Mouse (Mus musculus) urinary bladder, postnatal 36 days (tissue): ENCODE results near the gene Tmem125.
A peak's percentile ranks its signal among the peaks of the same experiment; 100 is the strongest.
"Not testable (repeated sequence)": the region's sequence is repeated elsewhere in the genome, so short reads cannot be mapped to it uniquely, and the experiment has no call there.

Source experiments
- DNase-seq, 2 experiments: peaks; one replicate each; pipeline ENCODE4 v3.0.0; 2022; ENCODE audit warnings: low spot score in 2 of 2, mixed read lengths in 1 of 2

Tmem125 gene

DNA sequence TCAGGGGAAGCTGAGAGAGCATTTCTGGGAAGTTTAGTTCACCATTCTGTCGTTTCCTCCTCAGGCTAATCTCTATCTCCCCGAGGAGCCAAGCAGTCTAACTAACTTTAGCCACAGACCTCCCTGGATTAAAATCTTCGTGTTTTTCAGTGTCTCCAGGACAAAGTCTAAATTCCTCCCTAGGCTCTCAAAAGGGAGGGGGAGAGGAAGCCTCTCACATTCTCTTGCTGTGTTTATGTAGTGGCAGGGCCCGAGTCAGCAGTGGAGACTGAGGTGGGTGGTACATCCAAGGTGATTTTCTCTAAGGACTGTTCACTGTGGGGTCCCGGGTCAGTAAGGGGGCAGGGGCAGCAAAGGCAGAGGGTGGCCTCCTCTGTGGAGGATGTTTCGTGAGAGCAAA is 6.0 kb downstream of the Tmem125 start:
- DNase-seq = no peak

DNA sequence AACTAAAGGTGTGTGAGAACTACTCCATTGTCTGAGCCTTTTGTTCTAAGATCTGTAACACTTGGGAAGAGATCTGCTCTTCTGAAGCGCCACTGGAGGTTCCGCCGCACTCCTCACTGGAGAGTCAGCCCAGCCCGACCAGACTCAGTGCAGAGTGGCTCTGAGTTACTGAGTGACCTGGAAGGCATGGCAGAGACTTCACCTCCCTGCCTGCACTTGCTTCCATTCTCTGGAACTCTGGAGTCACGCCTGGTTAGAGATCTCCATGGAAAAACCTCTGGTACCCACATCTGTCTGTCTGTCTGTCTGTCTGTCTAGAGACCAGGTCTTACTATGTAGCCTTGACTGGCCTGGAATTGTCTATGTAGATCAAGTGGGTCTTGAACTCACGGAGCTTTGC is 8.2 kb downstream of the Tmem125 start:
- no peak for DNase-seq

DNA sequence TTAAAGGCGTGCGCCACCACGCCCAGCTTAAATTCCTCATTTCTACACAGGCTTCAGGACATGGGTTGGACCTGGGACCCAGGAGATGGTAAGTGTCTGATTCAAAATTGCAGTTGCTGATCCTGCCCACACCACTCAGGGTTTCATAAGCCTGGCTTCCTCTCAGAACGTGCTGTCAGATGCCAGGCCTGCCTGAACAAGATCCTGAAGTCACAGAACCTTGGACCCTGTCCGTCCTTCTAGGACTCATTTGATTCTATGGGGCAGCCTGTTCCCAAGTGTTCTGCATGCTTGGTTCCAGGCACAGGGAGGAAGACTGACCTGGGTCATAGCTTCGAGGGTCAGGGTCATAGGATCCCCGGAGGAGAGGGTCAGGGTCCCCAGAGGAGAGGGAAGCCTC is 10.2 kb downstream of the Tmem125 start:
- DNase-seq = no peak

DNA sequence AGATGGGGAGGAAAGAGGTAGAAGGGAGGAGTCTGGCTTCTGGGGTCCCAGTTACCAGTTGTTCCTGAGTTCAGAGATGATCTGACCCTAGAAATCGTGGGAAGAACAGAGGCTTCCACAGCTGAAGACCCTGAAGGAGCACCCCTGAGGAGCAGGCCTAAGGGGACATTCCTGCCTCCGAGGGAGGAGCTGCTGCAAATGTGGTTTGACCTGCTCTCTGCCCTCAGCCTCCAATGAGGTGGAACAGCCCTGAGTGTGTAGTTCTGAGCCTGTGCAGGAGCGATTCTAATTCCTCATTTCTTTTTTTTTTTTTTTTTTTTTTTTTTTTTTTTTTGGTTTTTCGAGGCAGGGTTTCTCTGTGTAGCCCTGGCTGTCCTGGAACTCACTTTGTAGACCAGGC is 10.7 kb downstream of the Tmem125 start:
- DNase-seq = no peak

DNA sequence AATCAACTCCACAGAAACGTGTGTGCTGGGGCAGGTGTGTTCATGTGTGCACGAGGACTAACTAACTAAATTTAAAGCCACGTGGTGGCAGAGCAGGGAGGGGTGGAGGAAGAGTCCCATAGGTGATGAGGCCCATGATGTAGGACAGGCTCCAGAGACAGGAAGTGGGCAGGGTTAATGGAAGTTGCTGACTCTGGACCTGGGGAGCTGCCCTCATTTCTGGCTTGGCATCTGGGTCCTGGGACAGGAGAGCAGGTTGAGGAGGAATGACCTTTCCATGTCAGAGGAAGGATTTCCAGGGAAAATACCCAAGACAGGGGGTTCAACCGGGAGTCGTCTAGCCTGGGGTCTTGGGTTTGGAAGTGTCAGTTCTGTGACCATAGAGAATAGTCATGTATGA is 11.2 kb downstream of the Tmem125 start:
- no peak for DNase-seq

DNA sequence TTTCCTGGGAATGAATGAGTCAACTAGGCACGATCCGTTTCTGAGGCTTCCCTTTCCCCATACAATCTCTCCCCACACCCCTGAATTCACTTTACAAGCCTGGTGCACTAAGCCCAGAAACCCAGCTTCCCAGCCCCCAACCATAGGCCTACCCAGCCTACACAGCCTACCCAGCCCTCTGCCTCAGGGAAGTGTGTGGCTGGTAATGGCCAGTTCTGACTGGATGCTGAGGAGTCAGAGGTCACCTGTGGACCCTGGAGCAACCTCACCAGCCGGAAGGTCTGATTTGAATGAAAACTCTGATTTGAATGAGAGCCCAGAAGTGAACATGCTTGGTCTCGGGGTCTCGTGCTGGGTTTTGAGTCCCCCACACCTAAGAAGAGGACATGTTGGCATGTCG is 16.1 kb downstream of the Tmem125 start:
- no peak for DNase-seq

DNA sequence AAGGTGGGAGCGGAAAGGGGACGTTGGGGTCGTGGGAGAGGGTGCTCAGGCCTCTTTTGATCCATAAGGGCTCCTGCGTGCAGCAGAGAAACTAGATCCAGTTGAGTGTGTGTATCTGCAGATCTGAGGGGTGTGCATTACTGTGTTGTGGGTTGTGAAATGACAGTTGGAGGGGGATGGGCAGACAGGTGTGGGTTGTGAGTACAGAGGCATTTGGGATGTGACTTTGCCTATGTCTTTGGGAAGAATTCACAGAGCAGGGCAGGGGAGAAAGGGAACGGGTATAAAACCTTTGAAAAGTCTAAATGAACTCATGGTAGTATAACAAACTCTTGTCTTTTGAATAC is 16.5 kb downstream of the Tmem125 start:
- DNase-seq = no peak

DNA sequence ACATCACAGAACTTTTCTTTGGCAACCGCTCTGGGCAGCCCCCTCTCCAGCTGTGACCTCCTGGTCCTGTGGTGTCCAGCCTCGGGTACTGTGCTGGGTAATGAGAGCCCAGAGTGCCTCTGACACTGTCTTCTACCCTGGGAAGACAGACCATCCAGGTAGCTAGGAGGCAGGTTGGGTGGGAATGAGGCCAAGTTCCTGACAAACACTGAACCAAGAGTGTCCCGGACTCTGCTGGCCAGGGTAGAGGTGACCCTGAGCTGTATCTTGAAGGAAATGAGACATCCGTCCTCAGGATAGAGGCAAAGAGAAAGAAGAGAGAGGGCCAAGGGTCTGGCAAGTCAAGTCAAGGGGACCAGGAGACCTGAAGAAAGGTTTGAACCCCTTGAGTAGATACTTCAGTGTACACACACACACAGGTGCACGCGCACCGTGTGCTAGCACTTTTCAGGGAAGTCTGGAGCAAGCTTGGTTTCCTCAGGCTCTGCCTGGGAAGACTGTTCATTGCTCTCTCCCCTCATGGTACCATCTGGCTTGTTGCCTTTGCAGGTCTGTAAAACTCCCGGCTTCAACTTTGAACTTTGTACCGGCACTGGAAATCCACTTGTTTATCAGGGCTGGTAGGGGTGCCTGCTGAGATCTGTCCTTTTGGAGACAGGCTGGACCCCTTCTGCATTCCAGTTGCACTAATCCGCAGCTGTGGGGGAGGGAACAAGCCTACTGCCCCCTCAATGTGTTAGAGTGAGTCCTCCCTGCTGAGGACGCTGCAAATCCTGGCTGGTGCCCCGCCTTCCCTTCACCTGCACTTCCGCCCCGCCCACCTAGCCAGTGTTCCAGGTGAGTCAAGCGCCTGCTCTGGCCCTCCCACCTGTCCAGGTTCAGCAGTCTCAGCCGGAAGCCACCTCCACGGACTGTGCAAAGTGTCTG is 17.2 kb downstream of the Tmem125 start, which contains the start of gene 2610528J11Rik:
Gene 2610528J11Rik, plus strand, starts transcription at position 592 of the 927 bp plus-strand sequence.
- DNase-seq = peak; percentile 58 to 74

DNA sequence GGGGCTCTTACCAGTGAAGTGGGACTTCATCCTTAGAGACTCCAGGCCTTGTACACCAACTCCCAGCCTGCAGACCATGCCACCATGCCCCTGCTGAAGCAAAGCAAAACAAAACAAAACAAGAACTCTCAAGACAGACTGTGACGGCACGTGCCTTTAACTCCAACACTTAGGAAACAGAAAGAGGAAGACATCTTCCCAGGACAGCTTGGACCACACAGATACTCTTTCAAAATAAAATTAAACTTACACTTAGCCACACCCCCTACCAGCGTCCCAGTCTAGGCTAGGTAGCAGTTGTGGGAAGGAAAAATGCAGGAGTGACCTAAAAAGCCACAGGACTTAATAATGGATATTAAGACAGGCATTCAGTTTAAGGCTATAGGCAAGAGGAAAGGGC is 18.1 kb downstream of the Tmem125 start:
- no peak for DNase-seq

DNA sequence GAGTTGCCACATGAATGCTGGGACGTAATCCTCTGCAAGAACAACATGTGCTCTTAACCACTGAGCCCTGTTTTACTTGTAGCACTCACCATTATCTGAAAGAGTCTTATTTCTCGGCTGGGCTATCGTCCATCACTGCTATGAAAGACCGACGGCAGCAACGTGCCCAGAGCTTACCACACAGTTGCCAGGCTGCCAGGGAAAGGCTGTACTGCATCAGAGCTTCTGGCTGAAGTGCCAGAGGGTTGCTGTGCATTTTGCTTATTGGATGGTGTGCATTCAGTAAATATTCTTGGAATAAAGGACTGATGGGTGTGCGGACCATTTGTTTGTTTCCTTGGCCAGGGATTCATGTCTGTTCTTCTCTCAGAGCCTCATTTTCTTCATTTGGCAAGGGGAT is 19.9 kb downstream of the Tmem125 start:
- no peak for DNase-seq

DNA sequence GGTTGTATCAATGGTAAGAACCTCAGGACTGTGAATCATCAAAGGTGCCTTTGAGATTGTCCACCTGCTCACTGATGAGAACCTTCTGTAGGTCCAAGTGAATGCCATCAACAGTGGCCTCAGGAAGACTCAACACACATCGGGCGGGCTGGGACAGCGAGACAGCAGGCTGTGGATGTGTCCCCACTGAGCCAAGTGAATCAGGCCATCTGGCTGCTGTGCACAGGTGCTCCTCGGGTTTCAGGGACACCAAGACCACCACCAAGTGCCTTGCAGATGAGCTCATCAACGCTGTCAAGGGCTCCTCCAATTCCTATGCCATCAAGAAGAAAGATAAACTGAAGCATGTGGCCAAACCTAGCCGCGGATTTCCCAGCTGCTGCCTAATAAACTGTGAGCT is 21.6 kb downstream of the Tmem125 start:
- DNase-seq = no peak

DNA sequence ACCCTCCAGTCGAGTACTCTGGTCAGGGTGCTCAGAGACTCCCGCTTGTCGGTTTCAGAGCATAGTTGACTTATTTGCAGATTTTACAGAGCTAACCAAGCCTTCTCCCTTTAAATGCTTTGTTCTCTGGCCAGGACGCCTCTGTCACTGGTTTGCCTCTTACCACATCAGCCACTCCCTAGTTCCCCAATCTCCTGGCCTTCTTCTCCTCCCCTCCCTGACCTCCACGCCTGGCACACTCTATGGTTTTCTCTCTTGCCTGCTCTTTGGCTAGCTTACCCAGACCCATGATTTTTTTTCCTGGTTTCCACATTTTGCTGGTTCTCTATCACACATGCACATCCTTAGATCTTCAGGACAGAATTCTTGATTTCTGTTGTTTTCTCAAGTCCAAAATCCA is 25.6 kb downstream of the Tmem125 start:
- DNase-seq = peak in 1 of 2 experiments; percentile 21

DNA sequence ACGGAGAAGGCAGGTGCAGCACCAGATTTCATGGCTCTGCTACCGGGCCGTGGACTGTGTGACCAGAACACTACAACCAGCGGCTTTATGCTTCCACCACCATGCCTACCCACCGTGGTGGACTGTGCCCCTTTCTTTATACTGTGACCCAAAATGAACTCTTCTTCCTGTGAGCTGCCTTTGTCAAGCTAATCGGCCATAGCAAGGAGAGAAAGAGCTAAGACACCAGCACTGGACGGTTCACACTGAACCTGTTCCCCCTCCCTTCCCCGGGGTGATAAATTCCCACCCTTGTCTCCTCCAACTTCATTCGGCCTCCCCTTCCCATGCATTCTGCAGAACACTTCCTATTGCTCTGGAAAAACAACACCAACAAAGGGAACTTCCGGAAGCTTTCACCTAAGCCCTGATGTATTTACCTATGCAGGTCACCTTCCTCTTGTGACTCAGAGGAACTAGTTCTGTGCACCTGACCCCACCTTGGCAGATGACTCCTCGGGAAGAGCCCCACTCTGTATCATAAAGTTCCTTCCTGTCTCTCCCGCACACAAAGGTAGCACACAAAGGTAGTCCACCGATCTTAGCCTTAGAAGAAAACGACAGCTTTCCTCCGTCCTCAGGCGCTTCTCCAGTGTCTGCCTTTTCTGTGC is 26.2 kb downstream of the Tmem125 start:
- no peak for DNase-seq

DNA sequence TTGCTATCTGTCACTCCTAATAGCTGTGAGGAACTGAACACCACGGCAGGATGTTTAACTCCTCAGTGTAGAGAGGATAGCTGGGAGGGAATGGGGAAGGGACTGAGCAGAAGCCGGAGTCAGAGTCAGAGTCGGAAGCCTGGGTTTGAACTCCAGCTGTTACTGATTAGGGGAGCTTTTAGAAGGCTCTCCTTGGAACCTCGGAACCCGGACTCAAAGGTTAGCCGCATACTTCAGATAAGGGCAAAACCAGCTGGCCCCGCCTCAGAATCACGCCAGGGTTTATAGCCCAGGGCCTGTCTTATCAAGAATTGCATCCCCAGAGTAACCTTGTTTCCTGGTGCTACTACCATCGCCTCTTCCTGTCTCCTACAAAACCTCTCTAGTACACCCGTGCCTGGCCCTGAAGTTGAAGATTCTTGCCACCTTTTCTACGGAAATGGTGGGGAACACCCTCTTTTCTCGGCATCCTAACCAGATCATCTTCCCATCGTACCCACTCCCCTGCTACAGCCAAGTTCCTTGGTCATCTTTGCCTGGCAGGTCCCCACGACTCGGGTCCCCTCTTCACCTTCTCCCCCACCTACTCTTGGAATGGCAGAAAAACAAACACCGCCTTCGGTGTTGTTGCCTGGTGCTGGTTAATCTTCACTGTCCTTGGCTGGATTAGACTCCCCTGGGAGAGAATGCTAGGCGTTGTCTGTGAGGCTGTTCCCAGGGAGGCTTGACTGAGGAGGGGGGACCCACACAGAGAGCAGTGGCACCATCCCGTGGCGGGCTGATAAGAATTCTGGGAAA is 26.9 kb downstream of the Tmem125 start:
- no peak for DNase-seq

DNA sequence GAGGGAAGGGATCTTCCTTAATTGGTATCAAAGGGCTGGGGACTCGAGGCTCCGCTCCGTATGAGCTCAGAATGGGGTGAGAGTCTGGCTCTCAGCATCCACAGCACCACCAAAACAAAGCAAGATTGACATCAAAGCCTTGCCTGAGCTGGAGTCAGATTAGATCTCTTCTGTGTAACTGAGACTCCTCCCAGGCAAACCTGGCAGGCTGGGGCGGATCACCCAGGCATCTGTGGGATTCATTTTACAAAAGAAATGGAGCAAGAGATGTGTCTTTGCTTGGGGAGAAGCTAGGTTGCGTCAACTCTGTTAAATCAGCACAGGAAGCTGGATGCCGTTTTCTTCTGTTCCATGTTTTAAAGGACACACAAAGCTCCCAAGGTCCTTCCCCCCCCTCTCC is 34.8 kb downstream of the Tmem125 start:
- peak; percentile 13 to 45 for DNase-seq

DNA sequence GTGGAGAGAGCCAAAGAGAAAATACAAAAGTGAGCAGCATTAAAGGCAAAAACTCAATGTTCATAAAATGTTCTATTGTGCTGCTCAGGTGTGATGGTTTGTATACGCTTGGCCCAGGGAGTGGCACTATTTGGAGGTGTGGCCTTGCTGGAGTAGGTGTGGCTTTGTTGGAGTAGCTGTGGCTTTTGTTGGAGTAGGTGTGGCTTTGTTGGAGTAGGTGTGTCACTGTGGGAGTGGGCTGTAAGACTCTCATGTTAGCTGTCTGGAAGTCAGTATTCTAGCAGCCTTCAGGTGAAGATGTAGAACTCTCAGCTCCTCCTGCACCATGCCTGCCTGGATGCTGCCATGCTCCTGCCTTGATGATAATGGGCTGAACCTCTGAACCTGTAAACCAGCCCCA is 36.7 kb downstream of the Tmem125 start:
- not testable (repeated sequence) for DNase-seq

DNA sequence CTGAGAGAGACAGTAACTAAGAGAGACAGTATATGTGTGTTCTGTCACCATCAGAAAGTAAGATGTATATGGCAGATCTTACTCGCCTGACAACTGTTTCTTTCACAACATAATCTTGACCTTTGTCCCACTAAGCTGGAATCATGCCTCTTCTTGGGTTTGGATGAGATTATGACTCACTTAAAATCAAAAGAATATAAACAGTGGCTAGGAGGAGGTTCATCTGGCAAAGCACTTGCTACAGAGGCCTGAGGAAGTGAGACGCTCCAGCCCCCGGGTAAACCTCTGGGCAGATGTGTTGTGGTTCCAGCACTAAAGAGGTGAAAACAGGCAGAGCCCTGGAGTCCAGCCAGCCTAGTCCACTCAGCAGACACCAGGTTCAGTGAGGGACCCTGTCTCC is 38.3 kb downstream of the Tmem125 start:
- DNase-seq = no peak

DNA sequence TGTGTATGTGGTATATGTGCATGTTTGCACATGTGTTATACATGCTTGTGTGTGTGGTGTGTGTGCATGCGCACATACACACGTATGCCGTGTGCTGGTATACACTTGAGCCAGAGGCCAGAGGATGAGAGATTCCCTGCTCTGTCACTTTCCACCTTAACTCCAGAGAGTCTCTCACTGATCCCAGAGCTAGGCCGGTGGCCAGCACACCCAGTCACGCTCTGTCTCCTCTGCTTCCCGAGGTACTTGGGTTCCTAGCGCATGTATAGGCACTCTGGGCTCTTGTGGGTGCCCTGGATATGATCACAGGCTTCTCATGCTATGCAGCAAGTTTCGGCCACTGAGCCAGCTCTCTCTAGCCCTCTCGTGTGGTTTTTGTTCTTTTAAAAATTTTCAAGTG is 43.1 kb downstream of the Tmem125 start:
- no peak for DNase-seq

DNA sequence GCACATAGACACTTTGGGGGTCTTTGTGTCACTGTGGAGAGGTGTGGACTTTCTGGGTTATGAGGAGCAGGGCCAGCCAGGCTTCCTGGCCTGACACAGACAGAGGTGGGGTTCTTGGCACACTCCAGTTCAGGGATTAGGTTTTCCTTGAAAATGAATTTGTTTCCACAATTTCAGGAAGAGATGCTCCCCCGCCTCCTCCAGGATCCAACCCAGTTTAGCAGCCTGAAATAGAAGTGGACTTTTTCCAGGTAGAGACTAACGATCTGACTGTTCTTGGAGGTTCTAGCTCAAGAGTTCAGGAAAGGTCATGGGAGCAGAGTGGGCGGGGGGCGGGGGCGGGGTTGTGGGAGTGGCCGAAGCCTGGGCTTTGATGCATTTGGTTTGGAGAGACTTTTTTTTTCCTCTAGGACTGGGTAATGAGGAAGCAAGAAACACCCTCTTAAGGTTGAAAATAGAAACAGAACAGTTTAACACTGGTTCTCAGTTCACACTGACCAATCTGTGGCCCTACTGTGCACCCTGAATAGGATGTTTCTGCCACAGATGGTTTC is 43.6 kb downstream of the Tmem125 start:
- DNase-seq = peak in 1 of 2 experiments; percentile 13
